Mouse (Mus musculus) CH12.LX (cell line): Measurements from ENCODE around the gene H2-DMa.

Experiments
- CTCF ChIP-seq, 2 experiments: IDR thresholded peaks in 1 of 2; conservative IDR thresholded peaks in 1 of 2; 2 replicates each; pipeline ENCODE4 v1.5.1; 2011 to 2012; ENCODE audit warnings: low read depth in 2 of 2, low read length in 2 of 2, improper control_type of control experiment in 1 of 2, inconsistent platforms in 1 of 2, mild to moderate bottlenecking in 1 of 2, moderate library complexity in 1 of 2
- EP300 ChIP-seq: IDR thresholded peaks from 2 replicates; pipeline ENCODE4 v1.6.1; 2011; ENCODE audit warnings: low read length, improper control_type of control experiment
- POLR2A ChIP-seq: IDR thresholded peaks from 2 replicates; pipeline ENCODE4 v1.6.1; 2011; ENCODE audit warnings: low read depth, mild to moderate bottlenecking, improper control_type of control experiment, low read length
- SMC3 ChIP-seq: IDR thresholded peaks from 2 replicates; pipeline ENCODE4 v1.6.1; 2011; ENCODE audit warnings: low read depth, low read length, improper control_type of control experiment
- USF1 ChIP-seq: IDR thresholded peaks from 2 replicates; pipeline ENCODE4 v1.6.1; 2014; ENCODE audit warnings: low read depth, mild to moderate bottlenecking, inconsistent platforms, low read length, improper control_type of control experiment

DNA sequence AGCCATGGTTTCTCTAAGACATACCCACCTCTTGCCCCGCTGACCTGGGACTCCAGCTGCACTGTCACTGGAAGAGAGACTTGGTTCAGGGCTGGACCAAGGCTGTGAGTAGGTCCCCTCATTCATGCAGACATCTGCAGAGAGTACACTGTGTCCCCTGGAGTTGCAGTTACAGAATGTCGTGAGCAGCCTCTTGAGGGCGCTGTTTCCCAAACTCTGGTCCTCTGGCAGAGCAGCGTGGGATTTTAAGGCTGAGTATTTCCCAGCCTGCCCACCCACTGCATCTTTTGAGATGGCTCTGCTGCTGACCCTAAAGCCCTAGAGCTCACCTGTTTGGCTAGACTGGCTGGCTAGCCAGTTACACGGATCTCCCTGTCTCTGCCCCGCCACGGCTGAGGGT, 28.4 kb upstream of the H2-DMa start:
- TF ChIP-seq POLR2A (no peak), USF1 (no peak), SMC3 (peak; percentile 21; the same call in 1 of the 2 replicates), CTCF (conservative IDR thresholded peaks at IDR 0.05 in 1 of 2, IDR thresholded peaks at IDR 0.05 in 1 of 2; ENCODE audit: low read depth in 2 of 2, low read length in 2 of 2) (peak; percentile 17 to 60; a peak in 2 of 4 replicates), EP300 (no peak)
